Mouse (Mus musculus) hindbrain, embryonic 15.5 days (tissue): ENCODE data around the gene Olfr166. TPM values are rescaled to one million over a fixed set of nuclear protein-coding genes. Genes with fewer than 3 reads are reported as not detected.
"Not testable (repeated sequence)": the region's sequence is repeated elsewhere in the genome, so short reads cannot be mapped to it uniquely, and the experiment has no call there.

Source experiments
- ATAC-seq: fragments of 200-750 bp; cut with Nextera tagmentation; 2 replicates; pipeline ENCODE4 v1.8.0; 2017; ENCODE audit warnings: low read depth, moderate number of reproducible peaks, moderate TSS enrichment; ENCODE audit not compliant: low FRiP score
- H3K27ac ChIP-seq: fragments of 300-500 bp; sonication (generic); replicated peaks from 2 replicates; pipeline ENCODE4 v1.5.1; 2015; ENCODE audit warnings: mild to moderate bottlenecking, inconsistent platforms
- H3K27me3 ChIP-seq: fragments of 300-500 bp; sonication (generic); 2 replicates; pipeline ENCODE4 v1.6.1; 2015; ENCODE audit warnings: control low read depth, inconsistent platforms
- H3K36me3 ChIP-seq: fragments of 300-500 bp; sonication (generic); 2 replicates; pipeline ENCODE4 v1.6.1; 2015; ENCODE audit warnings: control low read depth, inconsistent platforms
- H3K4me1 ChIP-seq: fragments of 300-500 bp; sonication (generic); replicated peaks from 2 replicates; pipeline ENCODE4 v1.6.1; 2015; ENCODE audit warnings: control low read depth, inconsistent platforms
- H3K4me2 ChIP-seq: fragments of 300-500 bp; sonication (generic); 2 replicates; pipeline ENCODE4 v1.6.1; 2015; ENCODE audit warnings: moderate library complexity, mild to moderate bottlenecking, inconsistent platforms
- H3K4me3 ChIP-seq: fragments of 300-500 bp; sonication (generic); 2 replicates; pipeline ENCODE4 v1.5.1; 2015; ENCODE audit warnings: mild to moderate bottlenecking, inconsistent platforms
- H3K9ac ChIP-seq: fragments of 300-500 bp; sonication (generic); 2 replicates; pipeline ENCODE4 v1.6.1; 2015; ENCODE audit warnings: inconsistent platforms
- H3K9me3 ChIP-seq: fragments of 300-500 bp; sonication (generic); 2 replicates; pipeline ENCODE4 v1.6.1; 2016; ENCODE audit warnings: control low read depth, inconsistent platforms
- WGBS: fragments of 180-500 bp; shearing (Covaris S2); methylation state at CpG from one replicate; pipeline ENCODE4 v1.1.7; 2015; 5-methylcytosine and 5-hydroxymethylcytosine counted together
- polyA plus RNA-seq: library from polyadenylated mRNA; unstranded; fragments of >200 nt; fragmentation: Nextera tagmentation; extraction: Ambion mirVana; gene quantifications from 2 replicates; pipeline ENCODE4 v1.2.1, GENCODE M21; 2015

The Olfr166 gene
- not detected in 2 replicates for polyA plus RNA-seq

GRCm38 (mm10) chr16:19483394-19483793 lies at the start of gene Olfr166:
TSS of gene Olfr166 (plus strand) at chr16:19483694.
- ATAC-seq = no peak
- no peak within 1 kb of the TSS for H3K9ac ChIP-seq
- H3K27me3 ChIP-seq = no peaks in the 10 kb centered on the region
- H3K4me2 ChIP-seq = no peak within 1 kb of the TSS
- H3K36me3 ChIP-seq = no peaks in the 10 kb centered on the region
- no peaks in the 10 kb centered on the region for H3K9me3 ChIP-seq
- no peaks in the 10 kb centered on the region for H3K4me1 ChIP-seq
- no peak within 1 kb of the TSS for H3K27ac ChIP-seq
- H3K4me3 ChIP-seq = no peak within 1 kb of the TSS

GRCm38 (mm10) chr16:19458741-19459140 lies 24.8 kb upstream of the Olfr166 start:
- H3K27me3 ChIP-seq, H3K9me3 ChIP-seq, H3K4me1 ChIP-seq, H3K9ac ChIP-seq, H3K36me3 ChIP-seq, H3K4me3 ChIP-seq, ATAC-seq, H3K4me2 ChIP-seq, H3K27ac ChIP-seq: not testable (repeated sequence)
- 84% methylated on average over 4 of the region's 4 CpGs for WGBS

- Histone ChIP-seq H3K27ac (no peak overlapping the region), H3K27me3 (no peaks in the 10 kb centered on the region), H3K4me2 (no peak overlapping the region), H3K9me3 (no peaks in the 10 kb centered on the region), H3K4me1 (no peaks in the 10 kb centered on the region), H3K36me3 (no peaks in the 10 kb centered on the region), H3K4me3 (no peak overlapping the region), H3K9ac (no peak overlapping the region)
- WGBS = 93% methylated on average over 1 of the region's 1 CpGs
- no peak for ATAC-seq
These were observed 19.1 kb upstream of the Olfr166 start for GRCm38 (mm10) chr16:19464365-19464764.

- Histone ChIP-seq H3K4me3 (no peak within 1 kb of the TSS), H3K9ac (no peak within 1 kb of the TSS), H3K27ac (no peak within 1 kb of the TSS), H3K4me2 (no peak within 1 kb of the TSS), H3K36me3 (no peaks in the 10 kb centered on the region), H3K4me1 (no peaks in the 10 kb centered on the region), H3K9me3 (0 out of 2 replicates have a peak, but pooled peaks cover 3% of the 10 kb centered on the region), H3K27me3 (no peaks in the 10 kb centered on the region)
- WGBS = 91% methylated on average over 2 of the region's 2 CpGs
- no peak for ATAC-seq
These were observed 38.7 kb downstream of the Olfr166 start, which contains the start of gene Olfr167 for GRCm38 (mm10) chr16:19522166-19522565. TSS of gene Olfr167 (minus strand) at chr16:19522266.

- H3K36me3 ChIP-seq = no peaks in the 10 kb centered on the region
- no peak within 1 kb of the TSS for H3K4me3 ChIP-seq
- no peaks in the 10 kb centered on the region for H3K4me1 ChIP-seq
- H3K27me3 ChIP-seq = no peaks in the 10 kb centered on the region
- H3K9me3 ChIP-seq = 0 out of 2 replicates have a peak, but pooled peaks cover 4% of the 10 kb centered on the region
- no peak within 1 kb of the TSS for H3K9ac ChIP-seq
- no peak within 1 kb of the TSS for H3K27ac ChIP-seq
- no peak for ATAC-seq
- H3K4me2 ChIP-seq = no peak within 1 kb of the TSS
These were observed 52.0 kb downstream of the Olfr166 start, which contains the start of gene Olfr168 for GRCm38 (mm10) chr16:19535455-19535854. TSS of gene Olfr168 (minus strand) at chr16:19535555.

Other genes with a start within 250 kb of the Olfr166 start
- gene Olfr164, start 169.6 kb upstream of the Olfr166 start, polyA plus RNA-seq = not detected in 2 replicates
- not detected in 2 replicates for gene Olfr165, start 60.6 kb upstream of the Olfr166 start, polyA plus RNA-seq
- not detected in 2 replicates for gene Olfr167, start 38.6 kb downstream of the Olfr166 start, polyA plus RNA-seq
- not detected in 2 replicates for gene Olfr168, start 51.9 kb downstream of the Olfr166 start, polyA plus RNA-seq
- not detected in 2 replicates for gene Olfr169, start 88.1 kb downstream of the Olfr166 start, polyA plus RNA-seq
- not detected in 2 replicates for gene Olfr170, start 128.2 kb downstream of the Olfr166 start, polyA plus RNA-seq
- not detected in 2 replicates for gene Olfr171, start 146.2 kb downstream of the Olfr166 start, polyA plus RNA-seq
- gene Lamp3, start 222.7 kb downstream of the Olfr166 start, polyA plus RNA-seq = not detected in 2 replicates